Mouse (Mus musculus): ENCODE results near the gene Ahcy.

Ahcy gene

GRCm38 (mm10) chr2:155011086-155011656 is 63.1 kb downstream of the Ahcy start:
- POLR2A ChIA-PET: interaction anchor here in 3 of 4 experiments (0.6 to 3.0 kb wide), 6 partner anchors 22 to 603 kb away, joined by 3 to 10 read pairs (median 4); partner anchors contain the start of gene Snta1 (in 1 of the 3)
- CTCF ChIA-PET: no interaction called here
